Mouse (Mus musculus): ENCODE data around the gene Zfp385c.

Gene Zfp385c

GRCm38 (mm10) chr11:100692164-100692616 is at the start of gene Zfp385c:
TSS of gene Zfp385c (minus strand) at chr11:100692455.
- peak in 1 of 2 experiments; percentile 51 for DNase-seq (ENCODE audit: low spot score in 2 of 2)

GRCm38 (mm10) chr11:100741348-100741747 is 49.1 kb upstream of the Zfp385c start:
- no peak for DNase-seq (ENCODE audit: low spot score in 2 of 2)

- no peak for DNase-seq (ENCODE audit: low spot score in 2 of 2)
Observed at GRCm38 (mm10) chr11:100738749-100739148, 46.5 kb upstream of the Zfp385c start.

GRCm38 (mm10) chr11:100738066-100738604 is 45.9 kb upstream of the Zfp385c start, which contains the start of gene Rab5c:
TSS of gene Rab5c (minus strand) at chr11:100738215.
- DNase-seq (ENCODE audit: low spot score in 2 of 2), result peak; percentile 96 to 98

GRCm38 (mm10) chr11:100737105-100737733 is 45.0 kb upstream of the Zfp385c start:
- DNase-seq (ENCODE audit: low spot score in 2 of 2), result no peak

- DNase-seq (ENCODE audit: low spot score in 2 of 2), result no peak
Observed at GRCm38 (mm10) chr11:100736746-100737080, 44.5 kb upstream of the Zfp385c start.

GRCm38 (mm10) chr11:100735954-100736745 is 43.9 kb upstream of the Zfp385c start:
- no peak for DNase-seq (ENCODE audit: low spot score in 2 of 2)

- DNase-seq (ENCODE audit: low spot score in 2 of 2), result no peak
Observed at GRCm38 (mm10) chr11:100735134-100735865, 43.0 kb upstream of the Zfp385c start.

- DNase-seq (ENCODE audit: low spot score in 2 of 2), result no peak
Observed at GRCm38 (mm10) chr11:100730477-100731205, 38.4 kb upstream of the Zfp385c start.

- DNase-seq (ENCODE audit: low spot score in 2 of 2), result no peak
Observed at GRCm38 (mm10) chr11:100729976-100730375, 37.7 kb upstream of the Zfp385c start.

GRCm38 (mm10) chr11:100728601-100729000 is 36.3 kb upstream of the Zfp385c start:
- no peak for DNase-seq (ENCODE audit: low spot score in 2 of 2)

- no peak for DNase-seq (ENCODE audit: low spot score in 2 of 2)
Observed at GRCm38 (mm10) chr11:100727201-100727600, 34.9 kb upstream of the Zfp385c start.

GRCm38 (mm10) chr11:100724919-100725512 is 32.8 kb upstream of the Zfp385c start:
- no peak for DNase-seq (ENCODE audit: low spot score in 2 of 2)

GRCm38 (mm10) chr11:100722493-100723028 is 30.3 kb upstream of the Zfp385c start:
- DNase-seq (ENCODE audit: low spot score in 2 of 2), result no peak

- no peak for DNase-seq (ENCODE audit: low spot score in 2 of 2)
Observed at GRCm38 (mm10) chr11:100721776-100722492, 29.7 kb upstream of the Zfp385c start.

GRCm38 (mm10) chr11:100721254-100721653 is 29.0 kb upstream of the Zfp385c start:
- DNase-seq (ENCODE audit: low spot score in 2 of 2), result no peak

GRCm38 (mm10) chr11:100720345-100720744 is 28.1 kb upstream of the Zfp385c start:
- no peak for DNase-seq (ENCODE audit: low spot score in 2 of 2)

- no peak for DNase-seq (ENCODE audit: low spot score in 2 of 2)
Observed at GRCm38 (mm10) chr11:100719893-100720292, 27.6 kb upstream of the Zfp385c start.

- no peak for DNase-seq (ENCODE audit: low spot score in 2 of 2)
Observed at GRCm38 (mm10) chr11:100719312-100719711, 27.1 kb upstream of the Zfp385c start.

GRCm38 (mm10) chr11:100718866-100719265 is 26.6 kb upstream of the Zfp385c start:
- no peak for DNase-seq (ENCODE audit: low spot score in 2 of 2)
